Mouse (Mus musculus) CD4-positive, CD25-positive, alpha-beta regulatory T cell, adult 4 months (primary cell): ENCODE data around the gene Lhb. TPM values are rescaled to one million over a fixed set of nuclear protein-coding genes. Genes with fewer than 3 reads are reported as not detected.

Source experiments
- ATAC-seq: one replicate; pipeline ENCODE4 v1.8.0; 2017
- polyA plus RNA-seq, 2 experiments: library from polyadenylated mRNA; unstranded; fragments of 100-300 nt; shearing (Covaris generic); gene quantifications; one replicate each; pipeline ENCODE4 v1.2.1; 2017

Lhb gene
- polyA plus RNA-seq, 2 experiments from 2014 or later = not detected

- peak; percentile 15 for ATAC-seq
Measured at GRCm38 (mm10) chr7:45413864-45414739, 6.5 kb upstream of the Lhb start.

GRCm38 (mm10) chr7:45414740-45415224, 5.8 kb upstream of the Lhb start:
- no peak for ATAC-seq

GRCm38 (mm10) chr7:45415636-45416035, 5.0 kb upstream of the Lhb start:
- ATAC-seq = peak; percentile 62

- no peak for ATAC-seq
Measured at GRCm38 (mm10) chr7:45417962-45418492, 2.6 kb upstream of the Lhb start.

- ATAC-seq = no peak
Measured at GRCm38 (mm10) chr7:45419859-45420614, 583 bp upstream of the Lhb start.

GRCm38 (mm10) chr7:45421194-45421593, 574 bp downstream of the Lhb start:
- ATAC-seq = no peak

- ATAC-seq = no peak
Measured at GRCm38 (mm10) chr7:45426556-45426955, 5.9 kb downstream of the Lhb start.

- no peak for ATAC-seq
Measured at GRCm38 (mm10) chr7:45433835-45434202, 13.2 kb downstream of the Lhb start.

GRCm38 (mm10) chr7:45434203-45435015, 13.8 kb downstream of the Lhb start, which contains the start of gene Gys1:
TSS of gene Gys1 (plus strand) at chr7:45434844.
- ATAC-seq = peak; percentile 96

- no peak for ATAC-seq
Measured at GRCm38 (mm10) chr7:45435038-45435437, 14.4 kb downstream of the Lhb start.

- no peak for ATAC-seq
Measured at GRCm38 (mm10) chr7:45436444-45436843, 15.8 kb downstream of the Lhb start.

- ATAC-seq = no peak
Measured at GRCm38 (mm10) chr7:45437046-45437445, 16.4 kb downstream of the Lhb start.

- no peak for ATAC-seq
Measured at GRCm38 (mm10) chr7:45437521-45438276, 17.1 kb downstream of the Lhb start, which contains the start of gene Ruvbl2. TSS of gene Ruvbl2 (minus strand) at chr7:45438096.

- ATAC-seq = no peak
Measured at GRCm38 (mm10) chr7:45443526-45444420, 23.2 kb downstream of the Lhb start.

- no peak for ATAC-seq
Measured at GRCm38 (mm10) chr7:45446589-45446988, 26.0 kb downstream of the Lhb start.

GRCm38 (mm10) chr7:45447325-45447990, 26.8 kb downstream of the Lhb start:
- peak; percentile 21 for ATAC-seq

GRCm38 (mm10) chr7:45449974-45450373, 29.4 kb downstream of the Lhb start:
- ATAC-seq = no peak

- ATAC-seq = peak; percentile 93
Measured at GRCm38 (mm10) chr7:45451344-45451982, 30.8 kb downstream of the Lhb start.

- no peak for ATAC-seq
Measured at GRCm38 (mm10) chr7:45454971-45455370, 34.4 kb downstream of the Lhb start.
